In the genomic region with DNA sequence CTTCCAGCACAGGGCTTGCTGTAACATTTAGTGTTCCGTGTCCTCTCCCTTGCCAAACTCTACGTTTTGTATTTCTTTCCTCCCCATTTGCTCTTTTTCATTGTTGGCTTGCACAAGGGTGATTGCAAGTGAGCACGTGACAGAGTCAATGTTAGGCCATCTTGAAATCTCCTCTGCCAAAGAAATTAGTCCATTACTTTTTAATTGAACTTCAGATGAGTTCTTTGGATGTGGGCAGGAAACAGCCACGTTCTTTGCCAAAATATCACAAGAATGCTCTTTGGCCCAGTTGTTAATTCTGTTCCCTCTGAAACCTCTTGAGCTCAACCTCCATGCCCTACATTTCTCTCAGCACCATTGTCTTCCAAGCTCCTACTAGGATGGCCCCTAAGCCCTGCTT, we compare ENCODE assay signal across 30 mouse cellular contexts.
"Had no signal": no experiment of that assay in that cellular context is flagged by ENCODE, and none has a peak within 500 bp of the region (broad histone marks: within the 10 kb centered on the region; RNA-seq: fewer than 3 reads in every experiment).

No protein-coding gene starts in this region.

- H3K9me3 ChIP-seq: heart, embryonic 10.5 days; heart, embryonic 12.5 days; heart, embryonic 13.5 days; heart, embryonic 15.5 days; hindbrain, embryonic 10.5 days; hindbrain, embryonic 12.5 days; hindbrain, embryonic 13.5 days; hindbrain, embryonic 15.5 days; intestine, embryonic 15.5 days had no signal

- H3K27ac ChIP-seq: heart, embryonic 10.5 days; heart, embryonic 13.5 days; heart, embryonic 15.5 days; hindbrain, embryonic 10.5 days; hindbrain, embryonic 12.5 days; hindbrain, embryonic 13.5 days; hindbrain, embryonic 14.5 days; hindbrain, embryonic 15.5 days; hindbrain, postnatal 0 days; intestine, embryonic 15.5 days; kidney, postnatal 0 days; layer of hippocampus, adult 2 months; left cerebral cortex, adult 2 months had no signal

- H3K4me1 ChIP-seq: hindbrain, embryonic 15.5 days; intestine, embryonic 15.5 days had no signal

- H3K4me2 ChIP-seq: heart, embryonic 11.5 days; heart, embryonic 12.5 days; heart, embryonic 13.5 days; heart, embryonic 15.5 days; hindbrain, embryonic 12.5 days; hindbrain, embryonic 13.5 days; hindbrain, embryonic 14.5 days; hindbrain, embryonic 15.5 days; intestine, embryonic 15.5 days had no signal

- H3K36me3 ChIP-seq: heart, embryonic 10.5 days; heart, embryonic 12.5 days; heart, embryonic 13.5 days; heart, embryonic 15.5 days; hindbrain, embryonic 10.5 days; hindbrain, embryonic 12.5 days; hindbrain, embryonic 13.5 days; hindbrain, embryonic 15.5 days; intestine, embryonic 15.5 days had no signal

- DNase-seq: heart, postnatal 10 days; heart, postnatal 14 days; heart, postnatal 36 days; heart, postnatal 4 days; kidney, adult 11 months; kidney, adult 18-20 months; kidney, postnatal 10 days; kidney, postnatal 14 days; kidney, postnatal 25 days; kidney, postnatal 4 days; layer of hippocampus, adult 9-11 months; layer of hippocampus, postnatal 36 days had no signal

- ATAC-seq: hindbrain, embryonic 16.5 days; hindbrain, postnatal 0 days; inflammation-experienced regulatory T-cells, adult 6 months; intestine, embryonic 15.5 days; intestine, embryonic 16.5 days had no signal

- H3K9ac ChIP-seq: heart, embryonic 12.5 days; heart, embryonic 13.5 days; heart, embryonic 15.5 days; hindbrain, embryonic 12.5 days; hindbrain, embryonic 13.5 days; hindbrain, embryonic 14.5 days; hindbrain, embryonic 15.5 days; intestine, embryonic 15.5 days had no signal

- H3K4me3 ChIP-seq: heart, embryonic 10.5 days; heart, embryonic 12.5 days; heart, embryonic 13.5 days; heart, embryonic 15.5 days; hindbrain, embryonic 10.5 days; hindbrain, embryonic 12.5 days; hindbrain, embryonic 13.5 days; hindbrain, embryonic 15.5 days; intestine, embryonic 15.5 days; layer of hippocampus, adult 2 months; left cerebral cortex, adult 2 months had no signal

- H3K27me3 ChIP-seq: heart, embryonic 15.5 days; hindbrain, embryonic 12.5 days; hindbrain, embryonic 13.5 days; hindbrain, embryonic 15.5 days; intestine, embryonic 15.5 days had no signal
